Mouse (Mus musculus): ENCODE results near the gene Gm32742.

- TF ChIP-seq CTCF (IDR thresholded peaks at IDR 0.05) (no peak), EP300 (IDR thresholded peaks at IDR 0.05) (no peak)
Observed at GRCm38 (mm10) chr9:51170298-51170697, 5.0 kb upstream of the Gm32742 start.
